Mouse (Mus musculus) neural tube, embryonic 11.5 days (tissue): ENCODE data around the gene Ddr1. TPM values are rescaled to one million over a fixed set of nuclear protein-coding genes. Genes with fewer than 3 reads are reported as not detected.
A peak's percentile ranks its signal among the peaks of the same experiment; 100 is the strongest.

Experiments
- ATAC-seq: fragments of 200-750 bp; cut with Nextera tagmentation; 2 replicates; pipeline ENCODE4 v1.8.0; 2017; ENCODE audit warnings: moderate number of reproducible peaks, mild to moderate bottlenecking, moderate TSS enrichment, moderate library complexity; ENCODE audit not compliant: insufficient read depth, low FRiP score, low TSS enrichment
- DNase-seq: peaks from one replicate; pipeline ENCODE4 v3.0.0-alpha.2; 2015; ENCODE audit warnings: low spot score
- H3K27ac ChIP-seq: fragments of 300-500 bp; sonication (generic); 2 replicates; pipeline ENCODE4 v1.5.1; 2014; ENCODE audit warnings: low read depth, mild to moderate bottlenecking, low read length
- H3K27me3 ChIP-seq: fragments of 300-500 bp; sonication (generic); 2 replicates; pipeline ENCODE4 v1.6.1; 2014; ENCODE audit warnings: mild to moderate bottlenecking, low read length, mixed read lengths; ENCODE audit not compliant: control insufficient read depth, insufficient read depth
- H3K36me3 ChIP-seq: fragments of 300-500 bp; sonication (generic); 2 replicates; pipeline ENCODE4 v1.6.1; 2014; ENCODE audit warnings: mild to moderate bottlenecking, low read length, moderate library complexity, mixed read lengths; ENCODE audit not compliant: control insufficient read depth, insufficient read depth
- H3K4me1 ChIP-seq: fragments of 300-500 bp; sonication (generic); 2 replicates; pipeline ENCODE4 v1.6.1; 2014; ENCODE audit warnings: low read length, mixed read lengths; ENCODE audit not compliant: control insufficient read depth, insufficient read depth
- H3K4me2 ChIP-seq: fragments of 300-500 bp; sonication (generic); 2 replicates; pipeline ENCODE4 v1.6.1; 2014; ENCODE audit warnings: low read depth, mild to moderate bottlenecking, moderate library complexity
- H3K4me3 ChIP-seq: fragments of 300-500 bp; sonication (generic); 2 replicates; pipeline ENCODE4 v1.5.1; 2014; ENCODE audit warnings: low read depth, low read length
- H3K9ac ChIP-seq: fragments of 300-500 bp; sonication (generic); 2 replicates; pipeline ENCODE4 v1.6.1; 2014; ENCODE audit warnings: mild to moderate bottlenecking, low read length
- H3K9me3 ChIP-seq: fragments of 300-500 bp; sonication (generic); 2 replicates; pipeline ENCODE4 v1.6.1; 2016; ENCODE audit warnings: low read length; ENCODE audit not compliant: control insufficient read depth
- WGBS: fragments of 180-500 bp; shearing (Covaris S2); extraction: QIAGEN DNeasy Blood & Tissue Kit; methylation state at CpG from one replicate; pipeline ENCODE4 v1.1.7; 2014; 5-methylcytosine and 5-hydroxymethylcytosine counted together
- polyA plus RNA-seq: library from polyadenylated mRNA; unstranded; fragments of >200 nt; fragmentation: Nextera tagmentation; extraction: Ambion mirVana; gene quantifications from 2 replicates; pipeline ENCODE4 v1.2.1, GENCODE M21; 2014

Ddr1 gene
- polyA plus RNA-seq, 1 experiment from 2014 or later: 98.1 TPM

DNA sequence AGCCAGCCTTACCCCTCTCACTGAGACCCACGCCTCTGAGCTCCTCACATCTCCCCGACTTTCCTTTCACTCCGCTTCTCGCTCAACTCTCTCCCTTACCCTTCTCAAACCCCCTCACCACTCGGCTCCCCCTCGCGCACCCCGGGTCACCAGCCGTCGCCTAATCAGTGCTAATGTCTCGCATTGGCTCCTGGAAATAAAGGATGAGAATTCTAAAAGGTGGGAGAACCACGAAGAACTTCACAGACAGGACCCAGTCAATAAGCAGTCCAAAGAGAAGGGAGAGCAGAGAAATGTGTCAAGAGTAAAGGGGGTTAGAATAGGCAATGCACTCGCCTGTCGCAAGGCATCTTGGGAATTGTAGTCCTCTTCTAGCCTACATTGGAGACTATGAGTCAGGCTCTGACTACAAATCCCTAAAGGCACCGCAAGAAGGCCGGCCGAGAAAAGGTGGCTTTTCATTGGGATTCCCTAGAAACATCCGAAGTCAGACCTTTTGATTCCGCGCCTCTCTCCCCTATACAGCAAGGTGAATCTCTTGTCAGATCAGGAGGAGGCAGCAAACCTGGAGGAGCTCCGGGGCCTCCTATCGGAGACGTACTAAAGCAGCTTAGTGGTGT is 30.9 kb downstream of the Ddr1 start, which contains the start of gene Gtf2h4:
Gene Gtf2h4, minus strand, starts transcription at position 324 of the 620 bp plus-strand sequence.
- WGBS: 4% methylated on average over 23 of the region's 23 CpGs

DNA sequence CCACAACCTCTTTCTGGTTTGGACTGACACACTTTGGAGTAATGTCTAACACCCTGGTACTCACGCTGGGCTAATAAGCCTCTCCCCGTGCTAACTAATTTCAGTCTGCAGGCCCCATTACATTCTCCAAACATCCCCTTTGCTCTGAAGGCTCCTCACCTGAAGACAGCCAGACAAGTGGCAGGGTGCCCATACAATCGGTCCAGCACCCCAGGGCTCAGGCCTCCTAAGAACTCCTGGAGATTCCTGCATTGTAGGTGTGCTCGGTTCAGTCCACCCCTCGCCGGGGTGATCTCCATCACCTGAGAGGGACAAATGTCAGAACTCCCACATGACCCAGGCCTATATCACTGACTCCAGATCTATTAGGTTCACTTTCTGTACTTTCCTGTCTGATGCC is 31.9 kb downstream of the Ddr1 start:
- no peaks in the 10 kb centered on the region for H3K36me3 ChIP-seq
- no peak overlapping the region; the same call in 1 of the 2 replicates for H3K4me3 ChIP-seq
- no peak overlapping the region; the same call in 1 of the 2 replicates for H3K4me2 ChIP-seq
- H3K27me3 ChIP-seq: no peaks in the 10 kb centered on the region
- DNase-seq (no peak), ATAC-seq (no peak)
- H3K4me1 ChIP-seq: peaks cover 12% of the 10 kb centered on the region; the same call in 1 of the 2 replicates
- WGBS: 89% methylated on average over 6 of the region's 6 CpGs
- no peak overlapping the region; the same call in 1 of the 2 replicates for H3K9ac ChIP-seq
- no peaks in the 10 kb centered on the region for H3K9me3 ChIP-seq
- no peak overlapping the region for H3K27ac ChIP-seq

More for the DNA sequence above, 30.9 kb downstream of the Ddr1 start, which contains the start of gene Gtf2h4:
- no peaks in the 10 kb centered on the region for H3K27me3 ChIP-seq
- peaks cover 7% of the 10 kb centered on the region; the same call in 1 of the 2 replicates for H3K4me1 ChIP-seq
- H3K4me2 ChIP-seq: peak within 1 kb of the TSS; percentile 92
- H3K4me3 ChIP-seq: peak within 1 kb of the TSS; percentile 70
- H3K9me3 ChIP-seq: no peaks in the 10 kb centered on the region
- H3K27ac ChIP-seq: no peak within 1 kb of the TSS
- DNase-seq (peak; percentile 87), ATAC-seq (peak; percentile 93)
- H3K36me3 ChIP-seq: no peaks in the 10 kb centered on the region
- H3K9ac ChIP-seq: peak within 1 kb of the TSS; percentile 81

DNA sequence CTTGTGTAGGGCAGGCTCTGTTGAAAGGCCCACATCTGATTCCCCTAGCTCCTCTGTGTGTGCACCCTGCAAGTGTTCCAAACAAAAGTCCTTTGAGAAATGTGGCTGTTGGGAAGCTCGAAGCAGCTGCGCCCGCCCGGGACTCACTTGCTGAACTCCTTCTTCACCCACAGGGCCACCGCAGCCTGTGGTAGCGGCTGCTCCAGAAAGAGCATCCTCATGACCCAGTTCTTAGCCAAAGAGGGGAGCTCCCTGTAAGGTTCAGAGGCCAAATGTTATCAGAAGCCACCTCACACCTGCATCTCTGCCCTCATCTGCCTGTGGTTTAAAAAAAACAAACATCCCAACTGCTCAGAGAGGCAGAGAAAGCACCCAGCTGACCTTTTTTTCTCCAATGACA is 32.6 kb downstream of the Ddr1 start:
- Histone ChIP-seq H3K4me3 (no peak overlapping the region), H3K27me3 (no peaks in the 10 kb centered on the region), H3K9ac (no peak overlapping the region), H3K4me1 (peaks cover 14% of the 10 kb centered on the region), H3K4me2 (no peak overlapping the region), H3K36me3 (no peaks in the 10 kb centered on the region), H3K27ac (no peak overlapping the region), H3K9me3 (no peaks in the 10 kb centered on the region)
- DNase-seq (no peak), ATAC-seq (no peak)
- 90% methylated on average over 6 of the region's 6 CpGs for WGBS

DNA sequence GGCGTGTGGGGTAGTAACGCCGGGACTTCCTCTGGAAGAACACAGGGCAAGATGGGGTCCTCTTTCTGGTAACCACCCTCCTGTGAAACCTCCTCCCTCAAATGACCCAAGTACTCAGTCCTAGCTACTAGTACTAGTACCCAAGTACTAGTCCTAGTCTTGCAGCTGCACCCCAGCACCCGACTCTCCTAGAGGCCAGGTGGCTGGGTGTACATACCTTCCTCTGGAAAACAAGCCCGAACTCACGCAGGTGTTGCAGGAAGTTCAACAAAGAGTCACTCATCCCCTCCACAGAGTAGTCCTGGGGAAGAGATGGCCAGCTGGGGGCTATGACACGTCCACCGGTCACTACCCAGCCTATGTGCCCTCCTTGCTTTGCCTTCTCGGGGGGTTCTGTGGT is 34.7 kb downstream of the Ddr1 start:
- Histone ChIP-seq H3K9me3 (no peaks in the 10 kb centered on the region), H3K4me3 (no peak overlapping the region), H3K36me3 (no peaks in the 10 kb centered on the region), H3K27ac (no peak overlapping the region), H3K9ac (no peak overlapping the region), H3K4me1 (peaks cover 18% of the 10 kb centered on the region), H3K4me2 (no peak overlapping the region), H3K27me3 (no peaks in the 10 kb centered on the region)
- 92% methylated on average over 9 of the region's 9 CpGs for WGBS
- DNase-seq (no peak), ATAC-seq (no peak)

DNA sequence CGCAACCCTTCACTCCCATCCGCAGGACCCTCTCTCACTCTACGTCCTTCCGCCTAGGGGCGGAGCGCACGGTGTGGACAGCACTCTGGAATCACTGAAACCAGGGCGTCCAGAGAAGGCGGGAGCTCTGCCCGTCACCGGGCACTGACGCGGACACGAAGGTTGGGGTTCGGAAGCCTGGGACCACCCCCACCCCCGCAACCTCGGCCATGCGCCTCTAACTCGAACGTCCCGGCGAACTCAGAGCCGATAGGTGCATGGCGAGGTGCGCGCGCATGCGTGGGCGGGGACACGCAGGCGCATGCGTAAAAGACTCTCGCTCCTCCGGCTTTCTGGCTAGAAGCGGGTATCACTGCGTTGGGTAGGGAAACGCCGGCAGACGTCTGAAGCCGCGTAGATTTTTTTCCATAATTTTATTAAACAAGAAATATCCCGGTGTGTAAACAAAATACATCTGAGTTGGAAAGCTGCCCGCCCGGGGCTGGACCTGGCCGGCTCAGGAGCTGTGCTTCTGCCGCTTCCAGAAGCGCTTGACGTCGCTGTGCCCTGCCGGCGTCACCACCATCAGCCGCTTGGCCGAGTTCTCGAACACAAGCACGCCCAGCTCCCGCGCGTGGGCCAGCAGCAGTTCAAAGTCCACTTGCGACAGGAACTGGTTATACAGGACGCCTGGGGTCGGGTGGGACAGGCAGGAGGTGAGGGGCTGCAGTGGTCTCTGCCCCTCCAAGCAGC is 36.9 kb downstream of the Ddr1 start, which contains the start of gene Vars2:
Gene Vars2, minus strand, starts transcription at position 259 of the 732 bp plus-strand sequence.
- under 1% methylated on average over 58 of the region's 61 CpGs for WGBS
- DNase-seq (peak; percentile 98), ATAC-seq (peak; percentile 81)
- Histone ChIP-seq H3K9me3 (no peaks in the 10 kb centered on the region), H3K27ac (peak within 1 kb of the TSS; percentile 78), H3K36me3 (no peaks in the 10 kb centered on the region), H3K4me2 (peak within 1 kb of the TSS; percentile 77), H3K27me3 (no peaks in the 10 kb centered on the region), H3K4me1 (peaks cover 11% of the 10 kb centered on the region), H3K9ac (peak within 1 kb of the TSS; percentile 84), H3K4me3 (peak within 1 kb of the TSS; percentile 72)

DNA sequence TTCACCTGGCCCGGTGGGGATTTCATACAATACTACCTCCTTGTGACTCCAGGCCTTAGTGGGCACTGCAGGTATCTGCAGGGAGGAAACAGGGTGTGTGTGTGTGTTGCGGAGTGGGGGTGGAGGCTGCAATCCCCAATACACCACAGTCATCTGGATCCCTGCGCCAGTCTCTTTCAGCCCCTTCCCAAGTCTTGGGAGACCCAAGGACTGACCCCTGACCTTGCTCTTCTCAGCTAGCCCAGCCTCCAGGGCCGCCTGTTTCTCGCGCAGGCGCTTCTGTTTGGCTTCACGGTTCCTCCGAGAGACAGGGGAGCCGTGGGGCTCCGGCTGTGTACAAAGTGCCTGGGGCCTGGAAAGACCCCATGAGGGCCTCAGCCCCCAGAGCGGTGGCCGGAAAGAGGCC is 37.6 kb downstream of the Ddr1 start:
- ATAC-seq: no peak; the same call in 1 of the 2 replicates
- Histone ChIP-seq H3K9ac (peak overlapping the region; percentile 84), H3K27me3 (no peaks in the 10 kb centered on the region), H3K27ac (peak overlapping the region; percentile 78), H3K4me1 (peaks cover 11% of the 10 kb centered on the region), H3K36me3 (no peaks in the 10 kb centered on the region), H3K9me3 (no peaks in the 10 kb centered on the region), H3K4me2 (peak overlapping the region; percentile 77), H3K4me3 (peak overlapping the region; percentile 72)
- 5% methylated on average over 13 of the region's 13 CpGs for WGBS
- DNase-seq: peak; percentile 70

DNA sequence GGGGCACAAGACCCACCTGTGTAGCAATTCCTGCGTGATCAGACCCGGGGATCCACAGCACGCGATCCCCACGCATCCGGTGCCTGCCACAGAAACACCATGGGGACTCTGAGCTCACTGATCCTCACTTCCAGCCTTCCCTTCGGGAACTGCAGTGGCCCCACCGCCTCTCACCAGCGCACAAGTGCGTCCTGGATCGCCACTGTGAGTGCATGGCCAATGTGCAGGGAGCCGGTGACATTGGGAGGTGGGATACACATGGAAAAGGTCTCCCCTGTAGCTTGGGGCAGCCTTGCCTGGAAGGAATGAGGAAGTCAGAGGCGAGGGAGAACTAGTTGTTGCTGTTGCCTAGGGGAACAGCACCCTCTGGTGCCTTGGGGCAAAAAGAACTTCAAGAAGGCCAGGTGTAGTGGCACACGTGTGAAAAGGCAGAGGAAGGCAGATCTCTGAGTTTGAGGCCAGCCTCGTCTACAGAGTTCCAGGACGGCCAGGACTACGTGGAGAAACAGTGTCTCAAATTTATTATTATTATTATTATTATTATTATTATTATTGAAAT is 38.4 kb downstream of the Ddr1 start:
- Histone ChIP-seq H3K4me2 (no peak overlapping the region), H3K27me3 (no peaks in the 10 kb centered on the region), H3K4me3 (no peak overlapping the region), H3K9me3 (no peaks in the 10 kb centered on the region), H3K27ac (no peak overlapping the region), H3K4me1 (peaks cover 11% of the 10 kb centered on the region), H3K36me3 (no peaks in the 10 kb centered on the region), H3K9ac (no peak overlapping the region)
- DNase-seq (no peak), ATAC-seq (no peak)
- 83% methylated on average over 17 of the region's 17 CpGs for WGBS

DNA sequence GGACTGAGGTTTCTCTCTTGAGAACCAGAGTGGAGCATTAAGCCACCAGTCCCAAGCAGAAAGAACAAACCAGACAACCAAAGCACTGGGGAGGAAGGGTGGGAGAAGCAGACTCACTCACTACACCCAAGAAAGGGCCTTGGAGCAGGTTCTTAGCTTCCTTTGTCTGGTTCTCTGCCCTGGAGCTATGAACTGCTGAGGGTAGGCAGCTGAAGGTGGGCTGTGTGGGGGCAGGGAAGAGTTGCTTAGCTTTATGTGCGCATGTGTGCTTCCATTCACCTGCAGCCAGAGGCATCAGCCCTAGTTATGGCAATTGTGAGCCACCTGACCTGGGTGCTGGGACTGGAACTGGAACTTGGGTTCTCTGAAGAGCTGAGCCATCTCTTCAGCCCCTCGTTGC is 51.3 kb downstream of the Ddr1 start:
- H3K4me3 ChIP-seq: no peak overlapping the region
- ATAC-seq (no peak), DNase-seq (no peak)
- H3K9me3 ChIP-seq: no peaks in the 10 kb centered on the region
- H3K27ac ChIP-seq: no peak overlapping the region
- H3K36me3 ChIP-seq: peaks cover 4% of the 10 kb centered on the region
- H3K4me1 ChIP-seq: no peaks in the 10 kb centered on the region
- no peak overlapping the region for H3K4me2 ChIP-seq
- no peaks in the 10 kb centered on the region for H3K27me3 ChIP-seq
- no peak overlapping the region for H3K9ac ChIP-seq
- 85% methylated on average over 2 of the region's 2 CpGs for WGBS
